Mouse (Mus musculus): Measurements from ENCODE around the gene Ell2. TPM values are rescaled to one million over a fixed set of nuclear protein-coding genes. Genes with fewer than 3 reads are reported as not detected.

The Ell2 gene
- polyA plus RNA-seq, 1 experiment from 2014 or later: 2.2 TPM

DNA sequence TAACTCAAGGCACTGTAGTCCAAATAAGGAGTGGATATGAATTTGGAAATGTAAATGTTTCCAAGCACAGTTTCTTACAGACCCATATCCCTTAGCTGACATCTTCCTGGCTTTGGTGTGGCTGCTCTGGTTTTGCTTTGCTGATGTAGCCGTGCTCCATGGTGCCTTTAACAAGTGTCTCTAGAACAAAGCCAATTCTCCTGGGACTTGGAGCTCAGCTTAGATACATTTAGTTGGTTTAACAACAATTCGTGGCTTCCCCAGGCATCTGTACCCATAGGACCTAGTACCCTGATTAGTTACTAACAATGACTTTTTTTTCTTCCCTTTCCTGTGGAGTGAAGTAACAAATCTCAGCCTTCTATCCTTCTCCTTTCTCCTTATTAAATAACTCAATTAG is 44.2 kb downstream of the Ell2 start:
- H3K27me3 ChIP-seq (replicated peaks): no peaks in the 10 kb centered on the region
- ATAC-seq (ENCODE audit: low FRiP score): no peak
- H3K27ac ChIP-seq (replicated peaks): no peak overlapping the region

DNA sequence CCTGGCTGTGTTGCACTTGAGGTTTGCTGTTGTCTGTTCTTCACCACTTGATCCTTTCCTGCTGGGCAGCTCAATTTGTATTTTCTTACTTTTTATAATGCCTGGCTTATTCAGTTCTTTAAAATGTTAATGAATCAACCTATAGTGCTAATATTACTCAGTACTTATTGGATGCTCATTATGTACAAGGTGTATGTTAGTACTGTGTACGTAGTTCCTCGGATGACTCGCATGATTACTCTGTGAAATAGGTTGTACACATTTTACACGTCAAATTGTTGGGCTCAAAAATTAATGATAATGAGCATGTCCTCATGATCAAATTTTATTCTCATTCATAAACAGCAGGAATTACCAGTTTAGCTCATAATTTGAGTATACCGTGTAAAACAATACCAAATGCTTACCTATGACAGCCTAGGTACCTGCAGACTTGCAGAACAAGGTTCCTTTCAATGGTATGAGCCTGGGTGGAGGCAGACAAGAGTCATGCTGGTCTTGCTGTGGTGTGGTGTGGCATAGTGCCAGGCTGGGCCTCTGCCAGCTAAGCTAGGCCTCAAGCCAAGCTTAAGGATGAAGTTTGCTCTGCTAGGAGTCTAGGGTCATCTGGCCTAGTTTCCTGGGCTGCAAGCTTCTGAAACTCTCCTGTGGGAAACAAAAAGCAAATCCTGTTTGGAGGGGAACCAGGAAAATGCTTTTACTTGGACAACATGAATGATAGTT is 45.8 kb downstream of the Ell2 start:
- H3K4me3 ChIP-seq (replicated peaks): no peak overlapping the region
- WGBS: 87% methylated on average over 5 of the region's 5 CpGs
- no peaks in the 10 kb centered on the region for H3K27me3 ChIP-seq (replicated peaks)

More for the DNA sequence above, 44.2 kb downstream of the Ell2 start:
- 0 out of 2 replicates have a peak, but pooled peaks cover 2% of the 10 kb centered on the region for H3K4me1 ChIP-seq
- WGBS: 68% methylated on average over 2 of the region's 2 CpGs
- no peak overlapping the region for H3K4me3 ChIP-seq (replicated peaks)
- no peak overlapping the region for H3K4me2 ChIP-seq
- H3K36me3 ChIP-seq: no peaks in the 10 kb centered on the region
- no peak overlapping the region for H3K9ac ChIP-seq (replicated peaks)
- H3K9me3 ChIP-seq (replicated peaks): no peaks in the 10 kb centered on the region

DNA sequence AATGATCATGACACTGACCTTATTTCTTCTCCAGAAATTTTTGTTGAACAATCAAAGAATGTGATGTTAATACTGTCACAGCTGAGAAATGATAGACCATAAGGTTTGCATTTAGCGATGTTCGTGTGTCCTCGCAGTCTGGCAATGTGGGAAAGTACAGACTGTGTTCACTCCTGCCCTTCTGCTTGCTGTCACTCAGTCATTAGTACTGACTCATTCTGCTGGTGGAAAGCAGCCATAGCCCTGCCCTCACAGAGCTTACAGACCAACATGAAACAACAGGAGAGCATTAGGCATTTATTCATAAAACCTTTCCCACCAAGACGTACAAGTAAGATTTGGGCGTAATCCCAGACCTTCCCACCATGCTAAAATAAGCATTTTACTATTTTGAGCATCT is 47.8 kb downstream of the Ell2 start:
- no peak overlapping the region for H3K4me2 ChIP-seq
- no peaks in the 10 kb centered on the region for H3K9me3 ChIP-seq (replicated peaks)
- no peaks in the 10 kb centered on the region for H3K36me3 ChIP-seq
- H3K4me1 ChIP-seq: 0 out of 2 replicates have a peak, but pooled peaks cover 2% of the 10 kb centered on the region
- no peak overlapping the region for H3K9ac ChIP-seq (replicated peaks)
- no peak overlapping the region for H3K27ac ChIP-seq (replicated peaks)
- WGBS: 93% methylated on average over 5 of the region's 5 CpGs
- H3K27me3 ChIP-seq (replicated peaks): no peaks in the 10 kb centered on the region
- no peak for ATAC-seq (ENCODE audit: low FRiP score)
- no peak overlapping the region for H3K4me3 ChIP-seq (replicated peaks)

More for the DNA sequence above, 45.8 kb downstream of the Ell2 start:
- H3K9me3 ChIP-seq (replicated peaks): no peaks in the 10 kb centered on the region
- H3K9ac ChIP-seq (replicated peaks): no peak overlapping the region
- no peak overlapping the region for H3K27ac ChIP-seq (replicated peaks)
- ATAC-seq (ENCODE audit: low FRiP score): no peak
- 0 out of 2 replicates have a peak, but pooled peaks cover 2% of the 10 kb centered on the region for H3K4me1 ChIP-seq
- H3K36me3 ChIP-seq: no peaks in the 10 kb centered on the region
- no peak overlapping the region for H3K4me2 ChIP-seq

DNA sequence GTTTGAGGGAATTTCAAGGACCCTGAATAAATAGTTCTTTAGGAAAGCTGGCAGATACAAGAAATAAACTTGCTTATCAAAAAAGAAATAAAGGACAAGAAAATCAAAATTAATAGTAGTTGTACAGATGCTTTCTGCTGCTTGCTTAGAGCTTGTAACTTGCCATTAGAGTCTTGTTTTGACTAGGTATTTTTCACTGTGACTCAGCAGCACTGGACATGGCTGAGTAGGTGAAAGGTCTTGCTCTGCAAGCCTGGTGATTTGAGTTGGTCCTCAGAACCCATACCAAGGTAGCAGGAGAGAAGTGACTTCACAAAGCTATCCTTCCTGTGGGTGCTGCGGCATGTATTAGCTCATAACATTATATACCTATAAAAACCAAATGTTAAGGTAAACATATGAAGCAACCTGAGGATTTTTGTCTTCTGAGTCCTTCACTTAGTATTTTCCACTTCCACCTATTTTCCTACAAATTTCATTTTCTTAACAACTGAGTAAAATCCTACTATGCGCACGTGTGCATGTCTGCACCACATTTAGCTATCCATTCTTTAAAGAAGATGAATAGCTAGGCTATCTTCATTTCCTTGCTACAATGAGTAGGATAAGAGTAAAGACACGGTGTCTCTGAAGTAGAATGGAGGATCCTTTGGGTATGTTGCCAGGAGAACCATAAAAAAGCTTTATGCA is 54.4 kb downstream of the Ell2 start:
- H3K27me3 ChIP-seq (replicated peaks): no peaks in the 10 kb centered on the region
- 95% methylated on average over 4 of the region's 4 CpGs for WGBS
- H3K4me2 ChIP-seq: no peak overlapping the region
- ATAC-seq (ENCODE audit: low FRiP score): no peak
- H3K27ac ChIP-seq (replicated peaks): no peak overlapping the region
- no peaks in the 10 kb centered on the region for H3K36me3 ChIP-seq
- no peaks in the 10 kb centered on the region for H3K9me3 ChIP-seq (replicated peaks)
- H3K4me3 ChIP-seq (replicated peaks): no peak overlapping the region
- H3K9ac ChIP-seq (replicated peaks): no peak overlapping the region
- no peaks in the 10 kb centered on the region for H3K4me1 ChIP-seq

DNA sequence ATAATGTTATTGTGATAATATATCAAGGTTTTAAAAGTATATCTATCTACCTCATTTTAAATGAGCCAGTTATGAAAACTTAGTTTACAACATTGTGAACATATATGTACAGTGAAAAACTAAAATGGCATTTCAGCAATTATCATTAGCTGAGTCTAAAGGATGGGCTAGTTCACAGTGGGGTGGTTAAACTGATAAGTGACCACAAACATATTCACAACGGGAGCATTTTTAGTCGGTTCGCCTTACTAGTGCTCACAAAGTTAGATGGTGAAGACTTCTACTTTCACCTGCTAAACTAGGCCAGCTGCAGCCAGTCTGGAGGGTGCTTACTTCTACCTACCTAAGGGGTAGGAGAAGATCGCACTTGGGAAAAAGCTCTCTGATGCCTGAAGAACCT is 56.2 kb downstream of the Ell2 start:
- Histone ChIP-seq H3K27ac (replicated peaks) (no peak overlapping the region), H3K4me3 (replicated peaks) (no peak overlapping the region), H3K9me3 (replicated peaks) (no peaks in the 10 kb centered on the region), H3K9ac (replicated peaks) (no peak overlapping the region), H3K4me2 (no peak overlapping the region), H3K4me1 (no peaks in the 10 kb centered on the region), H3K36me3 (no peaks in the 10 kb centered on the region), H3K27me3 (replicated peaks) (no peaks in the 10 kb centered on the region)
- ATAC-seq (ENCODE audit: low FRiP score): no peak
- 92% methylated on average over 4 of the region's 4 CpGs for WGBS

DNA sequence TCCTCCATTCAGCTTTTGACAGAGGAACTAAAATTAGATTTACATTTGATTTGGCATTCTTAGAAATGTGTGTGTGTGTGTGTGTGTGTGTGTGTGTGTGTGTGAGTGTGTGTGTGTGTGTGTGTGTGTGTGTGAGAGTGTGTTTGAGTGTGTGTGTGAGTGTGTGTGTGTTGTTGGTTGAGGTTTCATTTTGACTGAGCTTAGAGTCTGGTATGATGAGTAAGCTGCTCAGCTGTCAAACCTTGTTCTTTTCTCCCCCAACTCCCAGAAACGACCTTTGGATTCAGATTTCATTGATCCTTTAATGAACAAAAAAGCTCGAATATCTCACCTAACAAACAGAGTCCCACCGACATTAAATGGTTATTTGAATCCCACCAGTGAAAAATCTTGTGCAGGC is 56.7 kb downstream of the Ell2 start:
- Histone ChIP-seq H3K36me3 (no peaks in the 10 kb centered on the region), H3K4me3 (replicated peaks) (no peak overlapping the region), H3K27ac (replicated peaks) (no peak overlapping the region), H3K9me3 (replicated peaks) (no peaks in the 10 kb centered on the region), H3K4me1 (no peaks in the 10 kb centered on the region), H3K27me3 (replicated peaks) (no peaks in the 10 kb centered on the region), H3K9ac (replicated peaks) (no peak overlapping the region), H3K4me2 (no peak overlapping the region)
- WGBS: 72% methylated on average over 3 of the region's 3 CpGs
- no peak for ATAC-seq (ENCODE audit: low FRiP score)

DNA sequence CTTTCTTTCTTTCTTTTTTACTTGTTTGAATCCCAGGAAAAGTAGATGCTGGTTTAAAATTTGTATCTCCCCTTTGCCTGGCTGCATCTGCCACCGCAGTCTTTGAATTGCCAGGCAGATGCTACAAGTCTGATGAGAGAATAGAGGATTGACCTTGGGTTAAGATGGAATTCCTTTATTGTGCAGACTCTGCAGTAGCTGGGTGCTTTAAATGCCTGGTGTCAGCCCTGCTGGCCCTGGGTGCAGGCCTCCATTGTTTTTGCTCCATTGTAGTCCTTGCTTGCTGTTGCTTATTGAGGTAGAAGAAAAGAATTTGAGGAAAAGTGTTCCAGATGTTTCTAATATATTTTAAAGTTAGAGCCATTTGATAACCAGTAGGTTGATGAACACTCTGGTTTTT is 59.2 kb downstream of the Ell2 start:
- Histone ChIP-seq H3K4me1 (no peaks in the 10 kb centered on the region), H3K27ac (replicated peaks) (no peak overlapping the region), H3K27me3 (replicated peaks) (no peaks in the 10 kb centered on the region), H3K36me3 (no peaks in the 10 kb centered on the region), H3K4me2 (no peak overlapping the region), H3K9me3 (replicated peaks) (no peaks in the 10 kb centered on the region), H3K4me3 (replicated peaks) (no peak overlapping the region), H3K9ac (replicated peaks) (no peak overlapping the region)
- WGBS: 8% methylated on average over 1 of the region's 1 CpGs
- ATAC-seq (ENCODE audit: low FRiP score): no peak

DNA sequence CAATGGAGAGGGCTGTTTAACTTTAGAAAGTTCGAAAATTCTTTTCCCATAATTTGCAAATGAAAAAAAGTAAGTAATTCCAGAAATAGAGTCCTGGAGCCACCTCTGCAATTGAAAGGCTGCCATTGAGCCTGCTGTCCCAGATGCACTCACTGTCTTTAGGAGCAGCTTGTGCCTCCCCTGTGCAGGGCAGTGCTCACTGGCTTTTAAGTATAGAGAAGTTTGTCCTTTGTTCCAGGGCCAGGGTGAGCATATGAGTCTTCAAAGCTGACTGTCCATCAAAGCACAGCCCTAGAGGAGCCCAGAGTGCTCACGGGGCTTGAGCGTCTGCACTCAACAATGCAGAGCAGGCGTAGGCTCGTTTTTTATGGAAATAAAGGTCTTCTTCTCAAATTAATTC is 59.7 kb downstream of the Ell2 start:
- ATAC-seq (ENCODE audit: low FRiP score): no peak
- H3K4me2 ChIP-seq: no peak overlapping the region
- WGBS: 17% methylated on average over 5 of the region's 5 CpGs

DNA sequence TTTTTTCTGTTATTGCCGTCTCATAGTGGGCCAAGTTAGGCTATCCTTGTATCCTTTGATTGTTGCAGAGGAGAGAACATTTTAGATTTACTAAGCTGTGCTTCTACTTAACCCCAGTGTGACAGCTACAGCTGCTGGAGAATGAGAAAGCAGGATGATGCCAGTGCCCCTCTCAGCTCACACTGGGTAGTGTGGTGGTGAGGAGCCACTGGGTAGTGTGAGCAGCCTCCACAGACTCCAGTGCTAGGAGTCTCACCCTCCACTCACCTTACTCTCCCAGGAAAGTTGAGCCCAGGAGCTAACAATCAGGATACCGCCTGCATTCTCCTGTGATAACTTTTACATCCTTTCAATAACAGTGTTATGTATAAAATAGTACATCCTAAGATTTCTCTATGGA is 60.4 kb downstream of the Ell2 start:
- no peak overlapping the region for H3K4me2 ChIP-seq
- no peaks in the 10 kb centered on the region for H3K36me3 ChIP-seq
- H3K27ac ChIP-seq (replicated peaks): no peak overlapping the region
- H3K4me3 ChIP-seq (replicated peaks): no peak overlapping the region
- ATAC-seq (ENCODE audit: low FRiP score): no peak
- H3K9me3 ChIP-seq (replicated peaks): no peaks in the 10 kb centered on the region
- H3K4me1 ChIP-seq: no peaks in the 10 kb centered on the region
- H3K27me3 ChIP-seq (replicated peaks): no peaks in the 10 kb centered on the region
- WGBS: 65% methylated on average over 2 of the region's 2 CpGs
- no peak overlapping the region for H3K9ac ChIP-seq (replicated peaks)

More for the DNA sequence above, 59.7 kb downstream of the Ell2 start:
- Histone ChIP-seq H3K4me3 (replicated peaks) (no peak overlapping the region), H3K9ac (replicated peaks) (no peak overlapping the region), H3K4me1 (no peaks in the 10 kb centered on the region), H3K9me3 (replicated peaks) (no peaks in the 10 kb centered on the region), H3K36me3 (no peaks in the 10 kb centered on the region), H3K27me3 (replicated peaks) (no peaks in the 10 kb centered on the region), H3K27ac (replicated peaks) (no peak overlapping the region)

DNA sequence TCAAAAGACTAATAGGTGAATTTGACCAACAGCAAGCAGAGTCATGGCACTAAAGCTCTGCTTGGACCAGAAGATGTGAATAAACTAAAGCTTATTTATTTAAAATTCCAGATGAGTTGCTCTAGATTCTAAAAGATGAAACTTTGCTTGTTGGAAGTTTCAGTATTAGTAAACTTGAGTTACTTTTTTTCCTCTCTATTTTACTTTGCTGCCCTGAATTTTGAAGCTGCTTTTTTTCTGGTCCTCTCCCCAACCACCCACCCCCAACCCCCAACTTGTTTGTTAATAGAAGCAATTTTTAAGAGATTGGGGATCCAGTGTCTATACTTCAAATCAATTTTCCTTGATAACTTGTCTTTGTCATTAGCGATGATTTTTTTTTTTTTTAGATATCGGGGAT is 64.2 kb downstream of the Ell2 start:
- H3K9me3 ChIP-seq (replicated peaks): no peaks in the 10 kb centered on the region
- no peaks in the 10 kb centered on the region for H3K27me3 ChIP-seq (replicated peaks)
- 96% methylated on average over 2 of the region's 2 CpGs for WGBS
- no peak for ATAC-seq (ENCODE audit: low FRiP score)
- no peak overlapping the region for H3K4me3 ChIP-seq (replicated peaks)
- no peaks in the 10 kb centered on the region for H3K36me3 ChIP-seq
- no peaks in the 10 kb centered on the region for H3K4me1 ChIP-seq
- H3K27ac ChIP-seq (replicated peaks): no peak overlapping the region
- H3K4me2 ChIP-seq: no peak overlapping the region
- H3K9ac ChIP-seq (replicated peaks): no peak overlapping the region

DNA sequence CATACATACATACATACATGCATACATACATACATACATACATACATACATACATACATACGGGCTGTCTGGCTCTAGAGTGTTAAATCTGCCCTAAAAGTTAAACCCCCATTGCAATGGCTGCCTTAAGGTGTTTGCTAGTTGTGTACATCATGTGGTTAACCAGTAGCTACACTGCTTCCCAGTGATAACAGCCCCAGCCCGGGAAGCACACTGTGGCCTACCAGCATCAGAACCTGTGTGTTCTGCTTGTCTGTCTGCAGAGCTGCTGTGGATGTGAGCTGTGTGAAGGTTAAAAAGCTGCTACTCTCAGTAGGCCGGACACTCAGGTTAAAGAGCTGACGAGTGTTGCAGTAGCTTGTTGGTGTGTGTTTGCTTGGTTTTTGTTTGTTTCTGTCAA is 64.8 kb downstream of the Ell2 start:
- Histone ChIP-seq H3K9me3 (replicated peaks) (no peaks in the 10 kb centered on the region), H3K4me1 (no peaks in the 10 kb centered on the region), H3K4me3 (replicated peaks) (no peak overlapping the region), H3K27me3 (replicated peaks) (no peaks in the 10 kb centered on the region), H3K27ac (replicated peaks) (no peak overlapping the region), H3K4me2 (no peak overlapping the region), H3K9ac (replicated peaks) (no peak overlapping the region), H3K36me3 (no peaks in the 10 kb centered on the region)
- no peak for ATAC-seq (ENCODE audit: low FRiP score)
- WGBS: 92% methylated on average over 4 of the region's 4 CpGs

DNA sequence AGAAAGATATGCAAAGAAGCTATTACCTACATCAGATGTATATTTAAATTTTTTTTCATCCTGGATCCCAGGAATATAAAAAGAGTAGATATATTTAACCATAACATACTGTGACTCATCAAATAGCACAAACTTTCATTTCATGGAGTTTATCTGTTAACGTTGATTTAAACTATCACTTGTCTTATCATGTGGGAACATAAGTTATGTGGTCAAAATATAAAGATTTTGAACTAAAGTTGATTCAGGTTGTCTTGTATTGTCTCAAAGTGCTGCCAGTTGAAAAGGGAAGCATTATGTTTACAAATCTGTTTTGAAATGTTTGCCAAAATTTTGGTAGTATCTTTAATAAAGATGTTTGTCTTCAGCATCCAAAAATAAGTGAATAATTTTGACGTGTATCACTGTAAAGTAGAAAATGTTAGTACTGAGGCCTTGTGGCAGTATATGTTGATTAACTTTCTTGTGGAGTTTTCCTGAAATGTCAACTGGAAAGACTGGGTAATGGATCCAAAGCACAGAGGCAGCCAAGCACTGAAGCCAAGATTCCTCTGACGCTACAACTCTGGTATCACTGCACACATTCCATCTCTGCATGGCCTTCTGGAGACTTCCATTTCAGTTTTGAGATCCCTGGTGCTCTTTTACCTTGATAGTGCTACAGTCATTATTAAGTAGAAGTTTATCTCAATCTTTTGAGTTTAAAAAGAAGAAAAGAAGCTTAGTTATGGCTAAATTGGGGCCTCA is 65.6 kb downstream of the Ell2 start:
- 93% methylated on average over 3 of the region's 3 CpGs for WGBS
- H3K36me3 ChIP-seq: no peaks in the 10 kb centered on the region
- H3K27ac ChIP-seq (replicated peaks): no peak overlapping the region
- no peaks in the 10 kb centered on the region for H3K9me3 ChIP-seq (replicated peaks)
- H3K4me3 ChIP-seq (replicated peaks): no peak overlapping the region
- no peak for ATAC-seq (ENCODE audit: low FRiP score)
- no peaks in the 10 kb centered on the region for H3K27me3 ChIP-seq (replicated peaks)
- no peaks in the 10 kb centered on the region for H3K4me1 ChIP-seq
- H3K4me2 ChIP-seq: no peak overlapping the region
- H3K9ac ChIP-seq (replicated peaks): no peak overlapping the region

Data from neural tube, embryonic 15.5 days (tissue).